Mouse (Mus musculus) urinary bladder, postnatal 10 days (tissue): ENCODE measurements around the gene Pth2.
A peak's percentile ranks its signal among the peaks of the same experiment; 100 is the strongest.
"Not testable (repeated sequence)": the region's sequence is repeated elsewhere in the genome, so short reads cannot be mapped to it uniquely, and the experiment has no call there.

Experiments
- DNase-seq: peaks from one replicate; pipeline ENCODE4 v3.0.0; 2022; ENCODE audit warnings: low spot score

The Pth2 gene

GRCm38 (mm10) chr7:45180896-45181477 is at the start of gene Pth2:
TSS of gene Pth2 (plus strand) at chr7:45180995.
- DNase-seq = no peak

- no peak for DNase-seq
Measured at GRCm38 (mm10) chr7:45131850-45132249, 48.9 kb upstream of the Pth2 start.

GRCm38 (mm10) chr7:45133446-45134159 is 47.2 kb upstream of the Pth2 start:
- DNase-seq = no peak

- no peak for DNase-seq
Measured at GRCm38 (mm10) chr7:45134544-45135026, 46.2 kb upstream of the Pth2 start.

- DNase-seq = no peak
Measured at GRCm38 (mm10) chr7:45135370-45135769, 45.4 kb upstream of the Pth2 start.

- DNase-seq = peak; percentile 75
Measured at GRCm38 (mm10) chr7:45135993-45136567, 44.7 kb upstream of the Pth2 start, which contains the start of the genes Gm45713 and Flt3l. TSS of gene Gm45713 (minus strand) at chr7:45136231. TSS of gene Flt3l (minus strand) at chr7:45136432.

- DNase-seq = no peak
Measured at GRCm38 (mm10) chr7:45137171-45138006, 43.4 kb upstream of the Pth2 start.

GRCm38 (mm10) chr7:45138403-45138802 is 42.4 kb upstream of the Pth2 start:
- no peak for DNase-seq

- DNase-seq = no peak
Measured at GRCm38 (mm10) chr7:45139904-45140723, 40.7 kb upstream of the Pth2 start.

- no peak for DNase-seq
Measured at GRCm38 (mm10) chr7:45141319-45141718, 39.5 kb upstream of the Pth2 start.

GRCm38 (mm10) chr7:45141914-45142313 is 38.9 kb upstream of the Pth2 start:
- DNase-seq = no peak

GRCm38 (mm10) chr7:45144368-45145174 is 36.2 kb upstream of the Pth2 start:
- no peak for DNase-seq

GRCm38 (mm10) chr7:45145460-45145859 is 35.3 kb upstream of the Pth2 start:
- DNase-seq = no peak

GRCm38 (mm10) chr7:45147267-45147666 is 33.5 kb upstream of the Pth2 start:
- DNase-seq = no peak

GRCm38 (mm10) chr7:45147899-45148298 is 32.9 kb upstream of the Pth2 start:
- DNase-seq = no peak

- no peak for DNase-seq
Measured at GRCm38 (mm10) chr7:45148534-45149098, 32.2 kb upstream of the Pth2 start.

GRCm38 (mm10) chr7:45149545-45149944 is 31.2 kb upstream of the Pth2 start:
- no peak for DNase-seq

GRCm38 (mm10) chr7:45150321-45150720 is 30.5 kb upstream of the Pth2 start:
- DNase-seq = no peak

- DNase-seq = no peak
Measured at GRCm38 (mm10) chr7:45151303-45151702, 29.5 kb upstream of the Pth2 start.

- not testable (repeated sequence) for DNase-seq
Measured at GRCm38 (mm10) chr7:45153052-45153451, 27.7 kb upstream of the Pth2 start.
